Comparison of ENCODE assay signal across 11 mouse cellular contexts in genomic region chr19:44067323-44068049, GRCm38 (mm10). TPM values are rescaled to one million over a fixed set of nuclear protein-coding genes. Genes with fewer than 3 reads are reported as not detected.
A peak's percentile ranks its signal among the peaks of the same experiment; 100 is the strongest.
DNase-seq lines count a peak whose midpoint lies in the region; ATAC-seq and TF ChIP-seq lines count a peak whose summit lies in the region.
"Had no signal": no experiment of that assay in that cellular context is flagged by ENCODE, and none has a peak within 500 bp of the region (broad histone marks: within the 10 kb centered on the region; RNA-seq: fewer than 3 reads in every experiment).

No protein-coding gene starts in this region.

- 53% methylated on average over 9 of the region's 9 CpGs for WGBS in kidney, embryonic 16.5 days

- H3K4me3 ChIP-seq in layer of hippocampus, adult 2 months = peak overlapping the region; percentile 1; the same call in 1 of the 2 replicates
- H3K4me3 ChIP-seq in kidney, embryonic 16.5 days (ENCODE audit: low read length) = peak overlapping the region; percentile 1; the same call in 1 of the 2 replicates
- H3K4me3 ChIP-seq: forebrain, embryonic 12.5 days had no signal

- no peaks in the 10 kb centered on the region for H3K9me3 ChIP-seq in kidney, embryonic 16.5 days (ENCODE audit: low read length)
- H3K9me3 ChIP-seq: forebrain, embryonic 12.5 days; limb, embryonic 12.5 days had no signal

- H3K27ac ChIP-seq in layer of hippocampus, adult 2 months = no peak overlapping the region
- H3K27ac ChIP-seq in kidney, embryonic 16.5 days (ENCODE audit: low read length) = no peak overlapping the region
- H3K27ac ChIP-seq: forebrain, embryonic 12.5 days; limb, embryonic 12.5 days had no signal

- peaks cover 6% of the 10 kb centered on the region; the same call in 1 of the 2 replicates for H3K36me3 ChIP-seq in kidney, embryonic 16.5 days (ENCODE audit: insufficient read depth, low read length)

- ATAC-seq in kidney, embryonic 16.5 days (ENCODE audit: low FRiP score, low TSS enrichment) = no peak
- peak; percentile 55; the same call in 1 of the 2 replicates for ATAC-seq in monocyte, adult 5-6 weeks (replicated peaks; ENCODE audit: insufficient number of reproducible peaks, low FRiP score, low TSS enrichment, poor library complexity, severe bottlenecking)

- TF ChIP-seq CTCF in layer of hippocampus, adult 2 months (conservative IDR thresholded peaks at IDR 0.05) = no peak

- no peaks in the 10 kb centered on the region for H3K27me3 ChIP-seq in kidney, embryonic 16.5 days (ENCODE audit: insufficient read depth, low read length)
- H3K27me3 ChIP-seq: forebrain, embryonic 12.5 days; limb, embryonic 12.5 days had no signal

- H3K9ac ChIP-seq in kidney, embryonic 16.5 days (replicated peaks; ENCODE audit: low read length) = no peak overlapping the region
- H3K9ac ChIP-seq: forebrain, embryonic 12.5 days; limb, embryonic 12.5 days had no signal

- no peak for DNase-seq in layer of hippocampus, adult 2 months (ENCODE audit: low spot score in 2 of 2)
- no peak for DNase-seq in layer of hippocampus, adult 9-11 months
- DNase-seq in adipocyte (ENCODE audit: low spot score) = peak; percentile 65
- DNase-seq in Muller cell, postnatal 12 days (ENCODE audit: inconsistent ontology term) = no peak
- DNase-seq in ovary, postnatal 14 days (ENCODE audit: low spot score) = no peak
- no peak for DNase-seq in heart, adult 8-10 months (ENCODE audit: low spot score)
- DNase-seq: heart, postnatal 4 days had no signal

- H3K4me2 ChIP-seq in kidney, embryonic 16.5 days (replicated peaks; ENCODE audit: low read depth, low read length) = peak overlapping the region; percentile 85

- peaks cover 19% of the 10 kb centered on the region; the same call in 1 of the 2 replicates for H3K4me1 ChIP-seq in kidney, embryonic 16.5 days (ENCODE audit: insufficient read depth, low read length)

RNA-seq across cellular contexts. Expression of gene Erlin1, which starts 2.1 kb away (rescaled TPM):
- total RNA-seq in layer of hippocampus, adult 2 months (2021) = 10 to 100 TPM; 17.8 to 20.4 TPM
- 57.7 and 58.1 TPM in 2 replicates for polyA plus RNA-seq in kidney, embryonic 16.5 days (2015; fragmentation: Nextera tagmentation; extraction: Ambion mirVana)
- 25.4 to 41.4 TPM (median 25.8 TPM) in 3 replicates for total RNA-seq in monocyte, adult 5-6 weeks (2017)
- total RNA-seq in heart, adult 8-10 months (2022) = 10 to 100 TPM in 1 of 4 experiments, 1 to 10 TPM in 3; 6.7 to 11.7 (median 7.7) TPM

RNA-seq across cellular contexts. Expression of gene Cyp2c23, which starts 38.5 kb away (rescaled TPM):
- total RNA-seq in layer of hippocampus, adult 2 months (2021) = not detected
- 0.58 and 0.60 TPM in 2 replicates for polyA plus RNA-seq in kidney, embryonic 16.5 days (2015; fragmentation: Nextera tagmentation; extraction: Ambion mirVana)
- not detected in 3 replicates for total RNA-seq in monocyte, adult 5-6 weeks (2017)
- total RNA-seq in heart, adult 8-10 months (2022) = not detected
- total RNA-seq: heart, postnatal 4 days had no signal
- polyA plus RNA-seq: forebrain, embryonic 12.5 days had no signal

RNA-seq across cellular contexts. Expression of gene Chuk, which starts 39.8 kb away (rescaled TPM):
- total RNA-seq in layer of hippocampus, adult 2 months (2021) = 10 to 100 TPM; 47.1 to 58.0 TPM
- 52.6 and 55.1 TPM in 2 replicates for polyA plus RNA-seq in kidney, embryonic 16.5 days (2015; fragmentation: Nextera tagmentation; extraction: Ambion mirVana)
- total RNA-seq in monocyte, adult 5-6 weeks (2017) = 156 to 180 TPM (median 161 TPM) in 3 replicates
- 10 to 100 TPM; 27.2 to 33.0 (median 29.3) TPM for total RNA-seq in heart, adult 8-10 months (2022)
